Mouse (Mus musculus): Measurements from ENCODE around the gene Birc7.

Birc7 gene

GRCm38 (mm10) chr2:180928723-180929122, at the start of gene Birc7:
TSS of gene Birc7 (plus strand) at chr2:180929023.
- no peak for DNase-seq (ENCODE audit: low read depth)

DNA sequence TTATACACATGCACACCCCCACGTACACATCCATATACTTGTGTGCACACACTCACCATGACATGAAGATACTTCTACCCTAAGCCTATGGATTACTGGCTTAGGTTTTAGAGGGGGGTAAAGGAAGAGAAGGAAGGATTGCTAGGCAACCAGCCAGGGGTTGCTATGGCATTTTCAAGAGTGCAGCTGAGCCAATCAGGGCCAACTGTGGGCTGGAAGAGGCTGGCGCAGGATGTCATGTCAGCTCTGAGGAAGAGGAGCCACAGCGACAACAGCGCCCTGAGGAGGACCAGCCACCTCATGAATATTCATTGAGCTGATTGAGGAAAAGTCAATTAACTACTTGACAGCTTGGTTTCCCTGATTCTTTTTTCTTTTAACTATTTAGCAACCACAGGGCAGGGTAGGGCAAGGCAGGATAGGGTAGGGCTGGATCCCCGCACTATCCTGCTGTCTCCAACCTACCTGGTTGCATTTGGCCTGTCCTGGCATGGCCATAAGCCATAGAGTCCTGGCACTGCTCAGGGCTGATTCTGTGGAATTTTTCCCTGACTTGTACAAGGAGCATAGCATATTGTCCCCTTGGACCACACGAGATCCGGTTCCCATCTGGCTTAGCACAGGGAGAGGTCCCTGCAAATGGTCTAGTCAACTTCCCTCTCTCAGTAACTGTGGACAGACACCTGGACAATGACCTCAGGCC, 49.3 kb upstream of the Birc7 start:
- no peak for DNase-seq (ENCODE audit: low read depth)

GRCm38 (mm10) chr2:180881281-180881680, 47.5 kb upstream of the Birc7 start:
- no peak for DNase-seq (ENCODE audit: low read depth)

DNA sequence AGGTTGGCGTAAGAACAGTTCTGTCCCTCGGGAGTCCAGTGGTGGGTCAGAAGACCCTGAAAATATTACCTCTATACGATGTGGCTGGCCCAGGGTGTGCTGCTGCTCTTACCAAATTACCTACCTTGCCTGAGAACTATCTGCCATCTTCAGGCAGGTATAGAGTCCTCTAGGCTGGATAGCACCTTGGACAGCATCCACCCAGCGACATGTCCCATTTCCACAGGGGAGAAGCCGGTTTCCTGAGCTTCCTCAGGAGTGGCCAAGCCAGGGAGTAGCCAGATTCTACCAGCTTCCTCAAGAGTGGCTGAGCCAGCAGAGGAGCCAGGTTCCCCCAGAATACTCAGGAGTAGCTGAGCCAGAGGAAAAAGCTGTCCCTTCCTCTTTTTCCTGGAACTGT, 43.6 kb upstream of the Birc7 start:
- no peak for DNase-seq (ENCODE audit: low read depth)

GRCm38 (mm10) chr2:180889271-180889920, 39.4 kb upstream of the Birc7 start:
- DNase-seq (ENCODE audit: low read depth), result no peak

- no peak for DNase-seq (ENCODE audit: low read depth)
These were observed 38.9 kb upstream of the Birc7 start for GRCm38 (mm10) chr2:180889921-180890280.

DNA sequence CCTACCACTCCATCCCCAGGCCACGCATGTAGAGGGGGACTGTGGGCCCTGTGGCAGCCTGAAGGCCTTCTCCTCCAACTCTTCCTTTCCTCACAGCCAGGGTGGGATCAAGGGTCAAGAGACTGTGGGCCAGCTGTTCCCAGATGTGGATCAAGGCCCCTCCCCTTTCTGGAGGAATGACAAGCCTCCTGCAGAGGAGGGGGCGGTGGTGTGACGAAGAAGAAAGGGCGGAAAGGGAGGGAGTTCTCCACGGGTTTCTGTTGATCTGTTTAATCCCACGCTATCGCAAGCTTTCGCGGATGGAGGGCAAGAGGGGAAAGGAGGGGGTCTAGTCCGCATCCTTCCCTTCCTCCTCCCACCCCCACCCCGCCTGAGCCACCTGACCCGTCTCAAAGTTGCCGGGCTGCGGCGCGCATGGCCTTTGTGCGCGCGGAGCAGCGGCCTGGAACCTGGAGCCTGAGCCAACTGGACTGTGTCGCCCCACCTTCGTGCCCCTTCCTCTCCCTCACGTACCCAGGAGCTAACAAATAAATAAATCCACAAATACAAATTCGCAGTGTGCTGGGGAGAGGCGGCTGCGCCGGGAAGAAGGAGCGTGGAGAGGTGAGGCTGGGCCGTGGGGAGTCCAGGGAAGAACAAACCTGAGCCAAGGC, 38.3 kb upstream of the Birc7 start:
- DNase-seq (ENCODE audit: low read depth), result no peak

DNA sequence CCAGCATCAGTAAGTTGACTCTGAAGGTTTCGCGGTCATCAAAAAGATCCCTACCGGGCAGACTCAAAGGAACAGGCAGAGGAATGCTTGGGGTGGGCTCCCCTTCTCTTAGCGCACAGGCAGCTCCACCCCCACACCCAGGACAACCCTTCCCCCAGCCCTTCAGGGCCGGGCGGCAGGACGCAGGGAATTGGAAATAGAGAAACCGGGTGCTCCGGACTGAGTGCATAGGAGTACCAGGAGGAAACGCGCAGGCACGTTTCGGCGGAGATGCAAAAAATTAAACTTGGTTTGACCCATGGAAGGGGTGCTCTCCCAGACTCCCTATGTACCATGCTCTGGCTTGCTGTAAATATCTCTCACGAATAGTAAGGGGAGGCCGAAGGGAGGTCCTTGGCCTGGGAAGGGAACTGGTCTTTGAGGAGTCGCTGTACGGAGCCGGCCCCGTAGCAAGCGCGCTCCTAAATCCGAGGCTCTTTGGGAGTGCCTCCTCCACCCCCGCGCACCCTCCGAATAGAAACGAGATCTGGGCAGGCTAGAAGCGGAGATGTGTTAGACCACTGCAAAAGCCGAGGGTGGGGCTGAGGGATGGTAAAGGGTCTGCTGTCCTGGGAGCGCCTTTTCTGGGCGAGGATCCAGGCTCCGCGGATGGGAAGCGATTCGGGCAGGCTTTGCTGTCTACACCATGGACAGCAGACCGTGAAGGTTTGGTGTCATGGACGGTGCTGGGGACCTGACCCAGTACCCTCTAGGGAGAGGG, 37.6 kb upstream of the Birc7 start:
- no peak for DNase-seq (ENCODE audit: low read depth)

GRCm38 (mm10) chr2:180891835-180892323, 36.9 kb upstream of the Birc7 start:
- no peak for DNase-seq (ENCODE audit: low read depth)

GRCm38 (mm10) chr2:180892841-180893521, 35.8 kb upstream of the Birc7 start:
- peak; percentile 34 for DNase-seq (ENCODE audit: low read depth)

GRCm38 (mm10) chr2:180893537-180894028, 35.2 kb upstream of the Birc7 start:
- DNase-seq (ENCODE audit: low read depth), result no peak

- peak; percentile 32 for DNase-seq (ENCODE audit: low read depth)
These were observed 34.7 kb upstream of the Birc7 start for GRCm38 (mm10) chr2:180894029-180894623.

GRCm38 (mm10) chr2:180894734-180895133, 34.1 kb upstream of the Birc7 start:
- DNase-seq (ENCODE audit: low read depth), result peak; percentile 80

DNA sequence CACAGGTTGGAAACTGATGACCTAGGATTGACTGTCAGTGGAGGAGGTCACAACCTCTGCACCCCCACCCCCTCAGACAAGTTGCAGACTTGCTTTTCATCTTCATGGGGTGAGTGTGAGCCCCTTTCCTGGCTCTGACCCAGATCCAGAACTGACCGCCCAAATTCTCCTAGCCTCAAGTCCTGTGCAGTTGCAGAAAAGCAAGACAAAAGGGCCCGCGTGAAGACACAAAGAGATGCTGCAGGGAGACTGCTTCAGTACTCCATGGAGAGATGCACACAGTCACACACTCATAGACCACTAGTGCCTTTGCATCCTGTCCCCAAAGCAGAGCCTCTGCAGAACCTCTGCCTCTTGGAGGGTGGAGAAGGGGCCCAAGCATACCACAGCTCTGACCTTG, 33.5 kb upstream of the Birc7 start:
- DNase-seq (ENCODE audit: low read depth), result no peak

DNA sequence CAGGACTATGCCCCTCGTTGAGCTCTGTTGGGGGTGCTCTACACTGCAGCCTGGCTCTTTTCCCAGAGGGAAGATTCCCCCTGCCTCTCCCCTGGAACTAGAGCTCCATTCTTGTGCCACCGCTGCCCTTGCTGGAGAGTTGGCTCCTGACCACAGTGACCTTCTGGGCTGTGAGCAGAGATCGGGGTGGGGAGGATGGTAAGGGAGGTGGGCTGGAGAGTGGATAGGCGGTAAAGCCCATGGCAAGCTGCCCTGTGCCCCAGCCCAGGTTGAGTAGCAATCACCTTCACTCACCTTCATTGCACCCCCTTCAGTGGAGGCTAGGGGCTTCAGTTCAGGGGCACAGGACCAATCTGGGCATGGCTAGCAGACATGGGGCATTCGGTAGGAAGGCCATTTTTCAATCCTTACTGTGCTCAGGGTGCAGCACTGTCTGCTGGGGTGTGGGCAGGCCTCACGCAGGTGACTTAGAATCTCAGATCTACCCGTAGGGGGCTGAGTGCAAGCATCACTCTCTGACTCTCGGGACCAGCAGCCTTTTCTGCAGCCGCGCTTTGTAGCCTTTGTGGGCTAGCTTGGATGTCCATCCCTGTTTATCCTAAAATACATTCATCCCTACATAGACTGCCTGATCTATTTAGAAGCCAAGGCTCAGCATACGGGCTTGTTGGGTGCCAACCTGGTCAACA, 32.8 kb upstream of the Birc7 start:
- no peak for DNase-seq (ENCODE audit: low read depth)

GRCm38 (mm10) chr2:180896819-180897625, 31.8 kb upstream of the Birc7 start:
- DNase-seq (ENCODE audit: low read depth), result no peak

DNA sequence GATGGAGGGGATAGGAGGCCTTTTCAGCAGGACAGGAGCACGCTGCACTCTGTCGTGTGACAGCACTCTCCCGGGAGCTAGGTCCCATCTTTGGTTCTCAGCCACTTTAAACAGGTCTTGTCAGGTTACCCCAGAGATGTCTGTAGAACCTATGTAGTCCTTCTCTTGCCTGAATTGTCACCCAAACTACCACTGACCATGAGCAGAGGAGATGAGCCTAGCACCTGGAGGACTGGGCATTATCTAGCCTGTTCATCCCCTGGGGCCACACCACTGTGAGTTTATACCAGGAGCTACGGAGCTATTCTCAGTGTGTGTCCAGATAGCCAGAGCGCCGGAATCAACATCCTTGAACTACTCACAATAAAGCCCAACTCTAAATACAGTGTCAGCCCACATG, 31.0 kb upstream of the Birc7 start:
- DNase-seq (ENCODE audit: low read depth), result no peak

DNA sequence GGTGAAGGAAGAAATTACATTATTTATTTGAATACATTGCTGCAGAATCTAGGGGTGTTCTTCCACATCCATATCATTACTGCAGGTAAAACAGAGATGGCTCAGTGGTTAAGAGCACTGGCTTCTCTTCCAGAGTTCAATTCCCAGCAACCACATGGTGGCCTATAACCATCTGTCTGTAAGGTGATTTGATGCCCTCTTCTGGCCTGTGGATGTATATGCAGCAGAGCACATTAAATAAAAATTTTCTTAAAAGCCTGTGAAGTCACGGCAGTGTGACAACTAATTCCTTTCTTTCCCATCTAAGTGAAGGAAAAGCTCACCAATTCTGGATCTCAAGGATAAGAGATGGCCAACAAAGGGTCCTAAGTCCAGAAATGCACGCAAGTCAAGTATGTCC, 26.7 kb upstream of the Birc7 start:
- DNase-seq (ENCODE audit: low read depth), result peak; percentile 58

DNA sequence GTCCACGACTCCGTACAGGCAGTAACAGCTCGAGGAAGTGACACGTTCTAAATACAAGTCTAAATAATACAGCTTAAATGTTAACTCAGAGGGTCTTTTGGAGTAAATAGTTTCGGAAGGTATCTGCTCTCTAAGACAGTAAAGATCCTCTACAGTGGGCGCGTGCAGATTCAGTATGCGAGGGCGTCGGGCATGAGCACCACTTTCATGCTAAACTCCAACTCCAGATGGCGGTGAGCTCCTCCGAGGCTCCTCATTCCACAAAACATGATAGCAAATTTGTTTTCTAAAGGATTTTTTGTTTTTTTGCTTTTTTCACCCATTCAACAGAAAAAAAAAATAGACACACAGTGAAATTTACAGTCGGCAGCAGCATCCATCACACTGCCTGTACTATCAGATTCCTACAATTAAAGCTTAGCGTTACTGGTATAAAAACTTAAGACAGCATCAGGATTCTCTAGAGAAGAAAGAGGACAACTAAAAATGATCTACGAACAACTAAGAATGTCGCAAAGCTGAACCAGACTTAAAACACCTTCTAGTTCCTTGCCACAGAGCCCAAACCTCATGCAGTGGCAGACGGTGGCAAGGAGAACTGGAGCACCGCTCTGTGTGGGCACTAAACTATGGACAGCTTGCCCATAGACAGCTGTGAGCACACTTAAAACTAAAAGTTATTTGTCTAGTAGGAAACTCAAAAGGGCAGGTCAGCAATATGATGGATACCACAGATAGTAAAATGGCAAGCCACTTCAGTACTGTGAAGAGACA, 24.2 kb upstream of the Birc7 start:
- no peak for DNase-seq (ENCODE audit: low read depth)

All from induced T-regulatory cell, adult 2 months (primary cell).